Mouse (Mus musculus) embryonic stem cell, embryonic (primary cell): ENCODE measurements around the gene Nlrc3.

Experiments used
- CTCF ChIA-PET, 4 experiments: fragments of 300-600 bp in 2 of 4; fragments of 350-600 bp in 2 of 4; sonication (Branson Sonifier 250); formaldehyde crosslinking; loops; one replicate each; lab custom pipeline; 2022; ENCODE audit warnings: inconsistent platforms in 2 of 4; lab: Charles Lee
- POLR2A ChIA-PET, 4 experiments: fragments of 300-600 bp in 2 of 4; fragments of 350-600 bp in 2 of 4; sonication (Branson Sonifier 250); formaldehyde crosslinking; loops; one replicate each; lab custom pipeline; 2022; ENCODE audit warnings: antibody characterized with exemption in 4 of 4, inconsistent platforms in 1 of 4; lab: Charles Lee

The Nlrc3 gene

GRCm38 (mm10) chr16:3964990-3965389 lies 11.4 kb downstream of the Nlrc3 start:
- CTCF ChIA-PET = no interaction called here

GRCm38 (mm10) chr16:3959261-3959660 lies 17.2 kb downstream of the Nlrc3 start:
- CTCF ChIA-PET = interaction anchor here in 1 of 4 experiments (1.5 kb wide), 1 partner anchor 120 kb away, joined by 3 read pairs; no protein-coding TSS in a partner anchor
- POLR2A ChIA-PET = interaction anchor here in 2 of 4 experiments (1.1 to 2.9 kb wide), 5 partner anchors 8 to 43 kb away, joined by 3 to 9 read pairs (median 3); partner anchors contain the start of gene Nlrc3 (in 1 of the 2)

More at GRCm38 (mm10) chr16:3964990-3965389, 11.4 kb downstream of the Nlrc3 start:
- POLR2A ChIA-PET = no interaction called here

GRCm38 (mm10) chr16:3956369-3956768 lies 20.1 kb downstream of the Nlrc3 start:
- ChIA-PET POLR2A (interaction anchor here in 3 of 4 experiments (0.7 to 2.3 kb wide), 9 partner anchors 12 to 602 kb away, joined by 3 to 9 read pairs (median 4); partner anchors contain the start of genes Nlrc3 (in 2 of the 3), Slx4 (in 1 of the 3) and Trap1 (in 1 of the 3)), CTCF (interaction anchor here in 2 of 4 experiments (0.6 to 0.7 kb wide), 2 partner anchors 48 to 65 kb away, joined by 3 to 5 read pairs; partner anchors contain the start of genes 1700037C18Rik (in 1 of the 2) and Cluap1 (in 1 of the 2))

GRCm38 (mm10) chr16:3951141-3951540 lies 25.3 kb downstream of the Nlrc3 start:
- ChIA-PET POLR2A (interaction anchor here in 3 of 4 experiments (0.7 to 2.5 kb wide), 9 partner anchors 8 to 79 kb away, joined by 3 to 9 read pairs (median 3); partner anchors contain the start of genes 1700037C18Rik (in 1 of the 3), Cluap1 (in 1 of the 3), Naa60 (in 1 of the 3) and Slx4 (in 1 of the 3)), CTCF (no interaction called here)

- ChIA-PET CTCF (no interaction called here), POLR2A (interaction anchor here in 1 of 4 experiments (1.1 kb wide), 1 partner anchor 42 kb away, joined by 3 read pairs; the partner anchor contains the start of gene Nlrc3)
Observed at GRCm38 (mm10) chr16:3934701-3935100, 41.7 kb downstream of the Nlrc3 start.

GRCm38 (mm10) chr16:3934091-3934490 lies 42.3 kb downstream of the Nlrc3 start:
- ChIA-PET POLR2A (interaction anchor here in 1 of 4 experiments (0.6 kb wide), 1 partner anchor 36 kb away, joined by 3 read pairs; no protein-coding TSS in a partner anchor), CTCF (interaction anchor here in 2 of 4 experiments (0.5 to 0.8 kb wide), 2 partner anchors 88 to 162 kb away, joined by 3 to 5 read pairs; no protein-coding TSS in a partner anchor)

- CTCF ChIA-PET = interaction anchor here in 2 of 4 experiments (0.5 to 0.8 kb wide), 2 partner anchors 88 to 161 kb away, joined by 3 to 5 read pairs; no protein-coding TSS in a partner anchor
Observed at GRCm38 (mm10) chr16:3933536-3933935, 42.9 kb downstream of the Nlrc3 start.

GRCm38 (mm10) chr16:3929151-3929550 lies 47.3 kb downstream of the Nlrc3 start:
- POLR2A ChIA-PET = interaction anchor here in 2 of 4 experiments (0.7 to 1.0 kb wide), 2 partner anchors 45 to 57 kb away, joined by 3 read pairs; partner anchors contain the start of genes Gm20695 (in 1 of the 2) and Zfp597 (in 1 of the 2)
- CTCF ChIA-PET = no interaction called here

More at GRCm38 (mm10) chr16:3933536-3933935, 42.9 kb downstream of the Nlrc3 start:
- POLR2A ChIA-PET = interaction anchor here in 2 of 4 experiments (0.6 to 1.3 kb wide), 2 partner anchors 8 to 37 kb away, joined by 3 read pairs; no protein-coding TSS in a partner anchor

- CTCF ChIA-PET = no interaction called here
- POLR2A ChIA-PET = interaction anchor here in 1 of 4 experiments (0.7 kb wide), 1 partner anchor 34 kb away, joined by 3 read pairs; no protein-coding TSS in a partner anchor
Observed at GRCm38 (mm10) chr16:3928582-3928981, 47.9 kb downstream of the Nlrc3 start.

- ChIA-PET CTCF (no interaction called here), POLR2A (no interaction called here)
Observed at GRCm38 (mm10) chr16:3923966-3924365, 52.5 kb downstream of the Nlrc3 start.

- ChIA-PET POLR2A (interaction anchor here in 1 of 4 experiments (1.3 kb wide), 2 partner anchors 14 to 51 kb away, joined by 3 read pairs; partner anchors contain the start of gene Naa60), CTCF (no interaction called here)
Observed at GRCm38 (mm10) chr16:3923515-3923914, 52.9 kb downstream of the Nlrc3 start.

- CTCF ChIA-PET = interaction anchor here in 2 of 4 experiments (0.5 to 1.5 kb wide), 2 partner anchors 12 to 1041 kb away, joined by 3 to 4 read pairs; partner anchors contain the start of genes 1700037C18Rik (in 1 of the 2) and Cluap1 (in 1 of the 2)
Observed at GRCm38 (mm10) chr16:3920756-3921155, 55.7 kb downstream of the Nlrc3 start.

GRCm38 (mm10) chr16:3909118-3909517 lies 67.3 kb downstream of the Nlrc3 start:
- POLR2A ChIA-PET = interaction anchor here (0.7 to 2.8 kb wide), 30 partner anchors 8 to 649 kb away, joined by 3 to 21 read pairs (median 4); partner anchors contain the start of genes Slx4 (in 4 of the 4), Naa60 (in 3 of the 4), Zfp263 (in 3 of the 4) and Gm20695 (in 2 of the 4)
- CTCF ChIA-PET = interaction anchor here (0.8 to 1.5 kb wide), 13 partner anchors 9 to 359 kb away, joined by 3 to 10 read pairs (median 4); partner anchors contain the start of genes Naa60 (in 2 of the 4), Gm20695 (in 1 of the 4), Slx4 (in 1 of the 4) and Zfp174 (in 1 of the 4)

More at GRCm38 (mm10) chr16:3920756-3921155, 55.7 kb downstream of the Nlrc3 start:
- POLR2A ChIA-PET = interaction anchor here in 1 of 4 experiments (0.6 kb wide), 1 partner anchor 495 kb away, joined by 4 read pairs; no protein-coding TSS in a partner anchor

- POLR2A ChIA-PET = interaction anchor here (0.5 to 2.8 kb wide), 33 partner anchors 9 to 975 kb away, joined by 3 to 21 read pairs (median 5); partner anchors contain the start of genes Gm20695 (in 3 of the 4), Naa60 (in 3 of the 4), Slx4 (in 3 of the 4) and Zfp263 (in 3 of the 4)
- CTCF ChIA-PET = interaction anchor here (0.6 to 1.5 kb wide), 21 partner anchors 9 to 407 kb away, joined by 3 to 10 read pairs (median 4); partner anchors contain the start of genes Naa60 (in 2 of the 4), Slx4 (in 2 of the 4), Gm20695 (in 1 of the 4) and Zfp174 (in 1 of the 4)
Observed at GRCm38 (mm10) chr16:3908537-3909111, 67.8 kb downstream of the Nlrc3 start, which contains the start of the genes 1700037C18Rik and Cluap1. Gene 1700037C18Rik (minus strand): TSS chr16:3908689. Gene Cluap1 (plus strand): TSS chr16:3908801.

- POLR2A ChIA-PET = interaction anchor here in 3 of 4 experiments (0.5 to 2.8 kb wide), 4 partner anchors 22 to 317 kb away, joined by 3 to 19 read pairs (median 8); partner anchors contain the start of genes Gm20695 (in 1 of the 3), Naa60 (in 1 of the 3) and Zfp597 (in 1 of the 3)
Observed at GRCm38 (mm10) chr16:3907471-3907870, 69.0 kb downstream of the Nlrc3 start.

GRCm38 (mm10) chr16:3896553-3896952 lies 79.9 kb downstream of the Nlrc3 start:
- ChIA-PET CTCF (no interaction called here), POLR2A (interaction anchor here in 2 of 4 experiments (1.1 kb wide), 2 partner anchors 11 to 24 kb away, joined by 3 read pairs; partner anchors contain the start of gene Naa60 (in 1 of the 2))

More at GRCm38 (mm10) chr16:3907471-3907870, 69.0 kb downstream of the Nlrc3 start:
- CTCF ChIA-PET = no interaction called here

- ChIA-PET CTCF (interaction anchor here in 1 of 4 experiments (1.2 kb wide), 1 partner anchor 12 kb away, joined by 3 read pairs; the partner anchor contains the start of genes Gm20695 and Zfp597), POLR2A (interaction anchor here in 2 of 4 experiments (1.1 to 1.2 kb wide), 2 partner anchors 12 to 24 kb away, joined by 3 to 5 read pairs; partner anchors contain the start of genes 1700037C18Rik (in 1 of the 2), Cluap1 (in 1 of the 2) and Naa60 (in 1 of the 2))
Observed at GRCm38 (mm10) chr16:3896046-3896445, 80.4 kb downstream of the Nlrc3 start.
